Mouse (Mus musculus): Measurements from ENCODE around the gene Zfp981. TPM values are rescaled to one million over a fixed set of nuclear protein-coding genes. Genes with fewer than 3 reads are reported as not detected.
"Not testable (repeated sequence)": the region's sequence is repeated elsewhere in the genome, so short reads cannot be mapped to it uniquely, and the experiment has no call there.

The Zfp981 gene
- not detected in 2 replicates for total RNA-seq (2014; fragmentation: Nextera tagmentation)
- total RNA-seq (2017), result 0.15 TPM in 1 of 2 replicates, not detected in the other

GRCm38 (mm10) chr4:146501727-146502126 lies at the start of gene Zfp981:
Gene Zfp981 (plus strand): TSS chr4:146502027.
- ATAC-seq (replicated peaks; ENCODE audit: poor library complexity, severe bottlenecking), result not testable (repeated sequence)

GRCm38 (mm10) chr4:146452576-146452975 lies 49.3 kb upstream of the Zfp981 start:
- ATAC-seq (replicated peaks; ENCODE audit: poor library complexity, severe bottlenecking), result not testable (repeated sequence)

DNA sequence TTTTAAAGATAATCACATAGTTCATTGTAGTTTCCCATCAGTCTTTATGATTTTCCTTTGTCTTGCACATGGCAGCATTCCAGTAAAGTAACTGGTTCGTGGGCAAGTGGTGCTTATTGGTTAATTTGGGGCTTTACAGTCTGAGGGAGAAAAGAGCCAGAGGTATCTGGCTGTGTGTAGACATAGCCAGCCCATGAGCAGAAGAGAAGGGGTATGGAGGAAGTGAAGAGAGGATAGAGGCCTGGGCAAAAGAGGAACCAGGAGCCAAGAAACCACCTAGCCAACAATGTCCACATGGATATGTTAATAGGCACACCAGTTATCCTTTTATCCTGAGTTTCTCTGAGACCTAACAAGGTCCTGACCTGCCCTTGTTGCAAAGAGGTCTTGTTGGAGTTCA lies 47.7 kb upstream of the Zfp981 start:
- ATAC-seq (replicated peaks; ENCODE audit: poor library complexity, severe bottlenecking), result peak; percentile 7; the same call in 1 of the 2 replicates

- no peak for ATAC-seq (replicated peaks; ENCODE audit: poor library complexity, severe bottlenecking)
These were observed 46.9 kb upstream of the Zfp981 start for GRCm38 (mm10) chr4:146454896-146455295.

- ATAC-seq (replicated peaks; ENCODE audit: poor library complexity, severe bottlenecking), result no peak; the same call in 1 of the 2 replicates
These were observed 46.5 kb upstream of the Zfp981 start for GRCm38 (mm10) chr4:146455321-146455721.

DNA sequence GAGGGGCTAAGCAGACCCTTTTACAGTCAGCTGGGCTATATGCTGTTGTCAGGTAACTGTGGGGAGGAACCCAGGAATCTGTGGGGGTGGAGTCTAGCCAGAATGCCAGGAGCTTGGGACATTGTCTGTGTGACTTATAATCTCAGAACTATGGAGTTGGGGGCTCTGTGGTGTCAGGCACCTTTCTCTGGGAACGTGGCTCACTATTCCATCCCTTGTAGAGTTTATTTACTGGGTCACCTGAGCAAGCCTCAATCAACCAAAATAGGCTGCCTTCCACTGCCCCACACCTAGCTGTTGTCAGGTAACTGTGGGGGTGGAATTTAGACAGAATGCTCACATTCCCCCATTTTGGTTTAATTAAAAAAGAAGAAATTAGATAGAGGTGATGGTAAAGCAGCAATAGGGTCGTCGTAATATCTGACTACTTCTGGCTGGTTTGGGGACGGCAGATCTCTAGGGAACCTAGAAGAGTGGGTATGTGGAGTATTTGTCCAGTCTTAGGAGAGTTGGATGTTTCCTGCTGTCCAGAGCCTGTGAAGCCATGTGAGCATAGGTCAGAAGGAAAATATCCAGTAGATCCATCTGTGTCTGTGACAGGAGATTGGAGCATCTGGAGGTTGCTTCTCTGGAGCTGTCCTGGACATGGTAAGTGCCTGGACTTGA lies 45.6 kb upstream of the Zfp981 start:
- no peak for ATAC-seq (replicated peaks; ENCODE audit: poor library complexity, severe bottlenecking)

GRCm38 (mm10) chr4:146457126-146457525 lies 44.7 kb upstream of the Zfp981 start:
- no peak for ATAC-seq (replicated peaks; ENCODE audit: poor library complexity, severe bottlenecking)

GRCm38 (mm10) chr4:146457720-146458119 lies 44.1 kb upstream of the Zfp981 start:
- no peak; the same call in 1 of the 2 replicates for ATAC-seq (replicated peaks; ENCODE audit: poor library complexity, severe bottlenecking)

DNA sequence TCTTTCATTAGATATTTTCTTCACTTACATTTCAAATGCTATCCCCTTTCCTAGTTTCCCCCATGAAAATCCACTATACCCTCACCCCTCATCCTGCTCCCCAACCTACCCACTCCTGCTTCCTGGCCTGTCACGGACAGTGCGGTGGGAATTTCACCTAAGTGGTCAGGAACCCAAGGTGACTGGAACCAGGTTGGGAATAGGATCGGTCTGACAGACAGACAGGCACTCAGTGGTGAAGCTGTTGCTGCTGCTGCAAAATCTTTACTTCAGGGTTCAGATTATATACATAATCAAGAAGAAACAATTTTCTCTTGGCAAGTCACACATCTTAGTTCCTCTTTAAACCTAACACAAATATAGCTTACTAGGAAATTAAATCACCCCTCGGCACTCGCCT lies 42.0 kb upstream of the Zfp981 start:
- ATAC-seq (replicated peaks; ENCODE audit: poor library complexity, severe bottlenecking), result not testable (repeated sequence)

GRCm38 (mm10) chr4:146460685-146461084 lies 41.1 kb upstream of the Zfp981 start:
- ATAC-seq (replicated peaks; ENCODE audit: poor library complexity, severe bottlenecking), result not testable (repeated sequence)

DNA sequence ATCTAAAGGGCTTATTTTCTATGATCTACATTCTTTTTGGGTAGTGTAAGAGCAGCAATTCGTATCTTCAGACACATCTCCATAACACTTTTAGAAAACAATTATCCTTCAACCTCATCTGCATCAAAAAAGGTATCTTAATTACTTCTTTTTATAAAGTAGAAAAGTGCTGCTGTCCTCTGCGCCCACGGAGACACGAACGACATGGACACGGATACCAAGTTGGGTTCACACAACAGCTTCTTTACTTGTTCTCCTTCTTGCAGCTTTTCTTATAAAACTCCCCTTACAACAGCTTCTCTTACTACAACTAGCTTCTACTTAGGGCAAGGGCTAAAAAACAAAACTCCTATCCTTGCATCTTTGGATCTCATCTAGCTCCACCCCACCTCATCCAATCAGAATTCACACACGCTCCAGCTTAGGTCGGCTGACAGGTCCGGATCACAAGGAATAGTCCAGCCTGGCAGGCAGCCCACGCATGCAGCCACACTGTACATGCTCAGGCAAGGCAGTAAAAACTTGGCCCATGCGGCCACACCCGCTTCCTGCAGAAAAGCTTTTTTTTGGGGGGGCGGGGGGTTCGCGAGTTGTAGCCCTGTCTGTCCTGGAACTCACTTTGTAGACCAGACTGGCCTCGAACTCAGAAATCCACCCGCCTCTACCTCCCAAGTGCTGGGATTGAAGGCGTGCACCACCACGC lies 38.0 kb upstream of the Zfp981 start:
- ATAC-seq (replicated peaks; ENCODE audit: poor library complexity, severe bottlenecking), result not testable (repeated sequence)

DNA sequence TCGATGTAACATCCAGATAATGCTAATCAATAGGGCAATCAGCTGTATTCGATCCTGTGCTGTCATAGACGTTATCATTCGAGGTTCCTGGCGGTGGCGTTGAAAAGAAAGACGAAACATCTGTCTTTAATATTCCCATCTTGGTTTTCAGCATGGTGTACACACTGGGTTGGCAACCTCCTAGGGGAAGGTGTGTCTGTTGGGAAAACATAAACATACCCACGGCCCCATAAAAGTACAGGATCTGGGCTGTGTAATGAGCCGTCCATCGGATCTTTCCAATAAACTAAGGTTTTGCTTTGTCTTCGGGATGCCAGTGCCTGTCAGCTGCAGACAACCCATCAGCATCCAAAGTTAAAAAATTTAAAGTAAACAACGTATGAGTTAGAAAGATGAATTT lies 31.8 kb upstream of the Zfp981 start:
- ATAC-seq (replicated peaks; ENCODE audit: poor library complexity, severe bottlenecking), result 0 out of 2 replicates have a peak, but pooled peaks have one; percentile 6

GRCm38 (mm10) chr4:146474181-146474580 lies 27.6 kb upstream of the Zfp981 start:
- peak; percentile 15; the same call in 1 of the 2 replicates for ATAC-seq (replicated peaks; ENCODE audit: poor library complexity, severe bottlenecking)

DNA sequence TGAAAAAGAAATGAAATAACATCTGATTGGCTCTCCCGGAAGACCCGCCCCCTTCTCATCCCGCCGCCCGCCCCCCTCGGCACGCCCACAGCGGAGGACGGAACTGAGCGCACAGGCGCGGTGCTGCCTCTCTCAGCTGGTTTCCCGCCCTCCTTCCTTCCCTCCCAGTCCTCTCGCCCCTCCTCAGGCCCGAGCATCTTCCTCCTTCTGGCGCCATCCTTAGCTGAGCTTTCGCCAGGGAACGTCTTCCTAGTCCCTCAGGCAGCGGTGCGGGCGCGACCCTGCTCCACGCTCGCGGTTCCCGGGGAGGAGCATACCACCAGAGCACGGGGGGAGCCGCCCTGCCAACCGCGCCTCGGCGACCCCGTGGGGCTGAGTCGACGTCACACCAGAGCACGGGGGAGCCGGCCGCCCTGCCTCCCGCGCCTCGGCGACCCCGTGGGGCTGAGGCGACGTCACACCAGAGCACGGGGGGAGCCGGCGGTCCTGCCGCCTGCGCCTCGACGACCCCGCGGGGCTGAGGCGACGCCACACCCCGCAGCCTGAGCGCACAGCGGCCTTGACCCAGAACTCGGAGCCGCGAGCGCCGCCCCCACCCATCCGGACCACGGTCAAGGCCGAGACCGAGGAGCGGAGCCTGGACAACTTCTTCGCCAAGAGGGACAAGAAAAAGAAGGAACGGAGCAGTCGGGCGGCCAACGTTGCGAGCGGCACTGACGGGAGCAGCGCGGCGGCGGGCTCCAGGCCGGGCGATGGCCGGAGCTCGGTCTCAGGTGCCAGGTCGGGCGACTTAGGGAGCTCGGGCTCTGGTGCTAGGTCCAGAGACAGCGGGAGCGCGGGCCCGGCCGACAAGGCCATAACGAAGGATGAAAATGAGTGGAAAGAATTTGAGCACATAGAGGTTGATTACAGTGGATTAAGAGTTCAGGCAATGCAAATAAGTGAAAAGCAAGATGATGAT lies 26.8 kb upstream of the Zfp981 start:
- ATAC-seq (replicated peaks; ENCODE audit: poor library complexity, severe bottlenecking), result peak; percentile 61

DNA sequence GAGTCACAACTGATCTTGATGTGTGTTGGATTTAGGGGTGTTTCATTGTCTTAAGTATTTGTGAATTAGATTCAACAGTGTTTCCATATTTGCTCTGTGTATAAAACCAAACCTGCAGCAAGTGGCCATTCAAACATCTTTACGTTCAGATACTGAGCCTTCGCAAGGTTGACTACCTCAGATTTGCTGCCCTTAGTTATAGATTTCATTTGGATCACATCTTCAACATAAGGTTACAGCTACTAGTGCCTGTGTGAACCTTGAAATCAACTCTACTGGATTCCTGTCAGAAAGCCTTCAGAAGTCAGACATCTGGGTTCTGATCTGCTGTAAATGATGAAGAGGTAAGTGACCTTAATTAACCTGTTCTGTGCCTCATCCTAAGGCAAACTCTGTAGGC lies 25.6 kb upstream of the Zfp981 start:
- ATAC-seq (replicated peaks; ENCODE audit: poor library complexity, severe bottlenecking), result not testable (repeated sequence)

GRCm38 (mm10) chr4:146476959-146477358 lies 24.9 kb upstream of the Zfp981 start:
- not testable (repeated sequence) for ATAC-seq (replicated peaks; ENCODE audit: poor library complexity, severe bottlenecking)

- not testable (repeated sequence) for ATAC-seq (replicated peaks; ENCODE audit: poor library complexity, severe bottlenecking)
These were observed 21.3 kb upstream of the Zfp981 start for GRCm38 (mm10) chr4:146480376-146481096.

GRCm38 (mm10) chr4:146482546-146482945 lies 19.3 kb upstream of the Zfp981 start:
- not testable (repeated sequence) for ATAC-seq (replicated peaks; ENCODE audit: poor library complexity, severe bottlenecking)

DNA sequence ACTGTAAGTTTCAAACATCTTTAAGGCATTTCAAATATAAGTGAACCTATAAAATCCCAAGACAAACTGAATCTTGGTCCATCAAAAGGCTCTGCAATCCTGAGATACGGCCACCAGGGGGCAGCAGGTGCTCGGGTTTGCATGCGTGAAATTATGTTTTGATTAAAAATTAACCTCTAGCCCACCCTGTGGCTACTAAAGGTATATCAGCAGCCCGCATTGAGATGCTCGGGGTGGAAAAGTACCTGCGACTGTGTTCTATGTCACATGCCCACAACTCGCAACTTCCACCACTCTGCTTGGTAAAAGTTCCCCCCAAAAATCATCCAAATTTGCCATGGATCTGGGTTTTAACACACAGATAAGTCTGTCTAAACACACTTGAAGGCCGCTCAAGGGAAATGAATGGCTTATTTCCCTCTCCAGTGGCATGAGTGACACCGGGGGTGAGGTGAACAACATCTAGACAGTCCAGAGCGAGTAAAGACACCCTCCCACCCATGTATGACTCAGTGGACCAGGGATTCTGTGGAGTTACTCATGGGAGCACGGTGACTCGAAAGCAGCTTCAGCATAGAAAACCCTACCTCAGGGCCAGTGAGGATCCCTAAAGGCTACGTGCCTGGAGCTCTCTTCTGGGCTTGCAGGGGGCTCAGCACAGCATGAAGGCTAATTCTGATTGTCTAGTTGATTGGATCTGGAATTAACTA lies 18.1 kb upstream of the Zfp981 start:
- peak; percentile 52 for ATAC-seq (replicated peaks; ENCODE audit: poor library complexity, severe bottlenecking)

All from granulocyte monocyte progenitor cell, adult 5-6 weeks (primary cell).